Mouse (Mus musculus) kidney, adult 2 months (tissue): Measurements from ENCODE around the gene Ubald2.

ENCODE experiments used
- CTCF ChIP-seq: fragments of 200-500 bp; conservative IDR thresholded peaks from 2 replicates; pipeline ENCODE4 v1.5.1; 2011; ENCODE audit warnings: low read depth, mild to moderate bottlenecking, control low read depth, low read length, moderate library complexity, mixed read lengths; ENCODE audit not compliant: insufficient read depth, insufficient read length
- POLR2A ChIP-seq: fragments of 200-500 bp; IDR thresholded peaks from one replicate; pipeline ENCODE4 v1.6.1; 2011; ENCODE audit warnings: low read depth, low read length, control low read depth

- TF ChIP-seq POLR2A, result no peak
- no peak for TF ChIP-seq CTCF
Measured at GRCm38 (mm10) chr11:116406231-116406728, 27.6 kb upstream of the Ubald2 start.
